Mouse (Mus musculus): ENCODE results near the gene 1700122O11Rik.

1700122O11Rik gene

GRCm38 (mm10) chr17:48038193-48038592 is at the start of gene 1700122O11Rik:
Gene 1700122O11Rik, minus strand, starts transcription at chr17:48038293.
- no peak for DNase-seq (ENCODE audit: low read depth in 1 of 2, low spot score in 2 of 2)

GRCm38 (mm10) chr17:48080626-48081025 is 42.5 kb upstream of the 1700122O11Rik start:
- DNase-seq (ENCODE audit: low read depth in 1 of 2, low spot score in 2 of 2) = no peak

- DNase-seq (ENCODE audit: low read depth in 1 of 2, low spot score in 2 of 2) = no peak
These were observed 29.6 kb upstream of the 1700122O11Rik start for GRCm38 (mm10) chr17:48067729-48068128.

- DNase-seq (ENCODE audit: low read depth in 1 of 2, low spot score in 2 of 2) = no peak
These were observed 29.1 kb upstream of the 1700122O11Rik start for GRCm38 (mm10) chr17:48067083-48067614.

GRCm38 (mm10) chr17:48065081-48065501 is 27.0 kb upstream of the 1700122O11Rik start:
- DNase-seq (ENCODE audit: low read depth in 1 of 2, low spot score in 2 of 2) = no peak

GRCm38 (mm10) chr17:48064196-48064843 is 26.2 kb upstream of the 1700122O11Rik start:
- DNase-seq (ENCODE audit: low read depth in 1 of 2, low spot score in 2 of 2) = no peak

- DNase-seq (ENCODE audit: low read depth in 1 of 2, low spot score in 2 of 2) = no peak
These were observed 19.3 kb upstream of the 1700122O11Rik start for GRCm38 (mm10) chr17:48057382-48057781.

GRCm38 (mm10) chr17:48055076-48055816 is 17.2 kb upstream of the 1700122O11Rik start:
- no peak for DNase-seq (ENCODE audit: low read depth in 1 of 2, low spot score in 2 of 2)

GRCm38 (mm10) chr17:48053646-48054045 is 15.6 kb upstream of the 1700122O11Rik start:
- no peak for DNase-seq (ENCODE audit: low read depth in 1 of 2, low spot score in 2 of 2)

GRCm38 (mm10) chr17:48052338-48053067 is 14.4 kb upstream of the 1700122O11Rik start:
- DNase-seq (ENCODE audit: low read depth in 1 of 2, low spot score in 2 of 2) = no peak

- no peak for DNase-seq (ENCODE audit: low read depth in 1 of 2, low spot score in 2 of 2)
These were observed 13.7 kb upstream of the 1700122O11Rik start for GRCm38 (mm10) chr17:48051638-48052337.

- peak in 1 of 2 experiments; percentile 61 for DNase-seq (ENCODE audit: low read depth in 1 of 2, low spot score in 2 of 2)
These were observed 7.5 kb upstream of the 1700122O11Rik start for GRCm38 (mm10) chr17:48045631-48046030.

- DNase-seq (ENCODE audit: low read depth in 1 of 2, low spot score in 2 of 2) = no peak
These were observed 5.2 kb upstream of the 1700122O11Rik start for GRCm38 (mm10) chr17:48043154-48043880.

- no peak for DNase-seq (ENCODE audit: low read depth in 1 of 2, low spot score in 2 of 2)
These were observed 3.5 kb upstream of the 1700122O11Rik start for GRCm38 (mm10) chr17:48041351-48042287.

- peak in 1 of 2 experiments; percentile 46 for DNase-seq (ENCODE audit: low read depth in 1 of 2, low spot score in 2 of 2)
These were observed 1.3 kb upstream of the 1700122O11Rik start for GRCm38 (mm10) chr17:48039232-48039866.

GRCm38 (mm10) chr17:48036921-48037320 is 1.2 kb downstream of the 1700122O11Rik start:
- DNase-seq (ENCODE audit: low read depth in 1 of 2, low spot score in 2 of 2) = no peak

- DNase-seq (ENCODE audit: low read depth in 1 of 2, low spot score in 2 of 2) = no peak
These were observed 6.3 kb downstream of the 1700122O11Rik start for GRCm38 (mm10) chr17:48031521-48032430.

- DNase-seq (ENCODE audit: low read depth in 1 of 2, low spot score in 2 of 2) = no peak
These were observed 8.9 kb downstream of the 1700122O11Rik start for GRCm38 (mm10) chr17:48029241-48029640.

All from monocyte, adult 2 months (primary cell).